Mouse (Mus musculus): Measurements from ENCODE around the gene Eif5.

DNA sequence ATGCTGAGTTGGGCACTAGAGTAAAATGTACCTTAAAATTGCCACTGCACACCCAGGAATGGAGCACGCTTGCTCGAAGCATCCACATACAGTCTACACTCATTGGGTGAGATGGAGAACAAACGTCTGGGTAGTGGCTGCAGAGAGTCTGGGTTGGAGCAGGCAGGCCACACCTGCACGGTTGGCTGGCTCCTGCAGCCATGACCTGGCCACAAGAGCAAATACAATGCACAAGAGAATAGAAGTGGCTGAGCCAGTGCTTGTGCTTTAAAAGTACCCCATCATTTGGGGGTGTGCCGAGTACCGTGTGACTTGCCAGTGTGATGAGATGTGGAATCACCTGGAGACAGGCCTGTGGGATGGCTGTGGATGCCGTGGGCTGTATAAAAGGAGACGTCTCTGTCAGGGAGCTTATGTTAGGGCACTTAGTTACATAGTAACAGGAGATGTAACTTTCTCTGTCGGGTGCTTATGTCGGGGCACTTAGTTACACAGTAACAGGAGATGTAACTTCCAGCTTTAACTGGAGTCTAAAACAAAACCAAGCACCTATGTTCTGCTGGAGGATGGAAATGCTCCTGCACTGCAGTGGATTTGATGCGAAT is 48.5 kb upstream of the Eif5 start:
- TF ChIP-seq CTCF (IDR thresholded peaks at IDR 0.05; ENCODE audit: extremely low read depth, insufficient read length, insufficient replicate concordance, low read depth, low read length), result no peak
- TF ChIP-seq POLR2A (IDR thresholded peaks at IDR 0.05; ENCODE audit: low read depth, low read length), result no peak
